In genomic region chr11:32225222-32226104, GRCm38 (mm10) we compare ENCODE assay signal across 7 mouse cellular contexts. TPM values are rescaled to one million over a fixed set of nuclear protein-coding genes. Genes with fewer than 3 reads are reported as not detected.
DNase-seq lines count a peak whose midpoint lies in the region; ATAC-seq and TF ChIP-seq lines count a peak whose summit lies in the region.

No protein-coding gene starts in this region.

- H3K36me3 ChIP-seq in liver, embryonic 15.5 days (replicated peaks): peaks cover 19% of the 10 kb centered on the region

- peaks cover 56% of the 10 kb centered on the region for H3K27me3 ChIP-seq in liver, embryonic 15.5 days

- DNase-seq in thymus, postnatal 14 days: peak; percentile 38
- DNase-seq in thymus, postnatal 36 days: no peak
- peak; percentile 35 for DNase-seq in skeletal muscle tissue, adult 2 months (ENCODE audit: low read depth, low spot score)

- ATAC-seq in hematopoietic stem cell, adult 5-6 weeks (replicated peaks in 1 of 2; ENCODE audit: insufficient read depth in 1 of 2, low FRiP score in 2 of 2, low TSS enrichment in 1 of 2, low read depth in 1 of 2, poor library complexity in 2 of 2, severe bottlenecking in 2 of 2): peak; percentile 30 to 44
- ATAC-seq in liver, embryonic 15.5 days (ENCODE audit: insufficient read depth): no peak
- ATAC-seq in megakaryocyte progenitor cell, adult 5-6 weeks (replicated peaks; ENCODE audit: poor library complexity): no peak

- no peaks in the 10 kb centered on the region for H3K9me3 ChIP-seq in liver, embryonic 15.5 days (replicated peaks)

- 41% methylated on average over 7 of the region's 7 CpGs for WGBS in liver, embryonic 15.5 days (ENCODE audit: insufficient replicate concordance)

- peak overlapping the region; percentile 93; the same call in 1 of the 2 replicates for H3K4me2 ChIP-seq in liver, embryonic 15.5 days

- TF ChIP-seq POLR2A in embryonic fibroblast, embryonic 13.5 days (IDR thresholded peaks at IDR 0.05; ENCODE audit: low read depth, low read length): no peak; the same call in 1 of the 2 replicates

- no peak for TF ChIP-seq CTCF in embryonic fibroblast, embryonic 13.5 days (IDR thresholded peaks at IDR 0.05; ENCODE audit: borderline replicate concordance, insufficient read depth, low read length)

- H3K4me1 ChIP-seq in embryonic fibroblast, embryonic 13.5 days (ENCODE audit: control insufficient read depth, insufficient read depth, low read length): peaks cover 17% of the 10 kb centered on the region
- H3K4me1 ChIP-seq in liver, embryonic 15.5 days (replicated peaks): peaks cover 69% of the 10 kb centered on the region

- H3K4me3 ChIP-seq in embryonic fibroblast, embryonic 13.5 days (ENCODE audit: insufficient read depth, low read length): no peak overlapping the region
- H3K4me3 ChIP-seq in liver, embryonic 15.5 days (replicated peaks): peak overlapping the region; percentile 85; the same call in 1 of the 2 replicates

- no peak overlapping the region for H3K9ac ChIP-seq in liver, embryonic 15.5 days

- peak overlapping the region; percentile 91 for H3K27ac ChIP-seq in embryonic fibroblast, embryonic 13.5 days (ENCODE audit: insufficient read depth, low read length)
- peak overlapping the region; percentile 60 for H3K27ac ChIP-seq in liver, embryonic 15.5 days (replicated peaks)

RNA-seq across cellular contexts. Expression of gene Mpg, which starts 0.8 kb away (rescaled TPM):
- polyA plus RNA-seq in embryonic fibroblast, embryonic 13.5 days (2011; ENCODE audit: insufficient read length, low read depth, missing spikeins): 20.7 and 21.2 TPM in 2 replicates
- total RNA-seq in hematopoietic stem cell, adult 5-6 weeks (2017): 10.4 and 14.6 TPM in 2 replicates
- 18.3 and 19.6 TPM in 2 replicates for polyA plus RNA-seq in liver, embryonic 15.5 days (2015; fragmentation: Nextera tagmentation; extraction: Ambion mirVana)
- total RNA-seq in megakaryocyte progenitor cell, adult 5-6 weeks (2015): 5.4 and 7.1 TPM in 2 replicates
- total RNA-seq in megakaryocyte progenitor cell, adult 5-6 weeks (2017): 5.3 and 7.8 TPM in 2 replicates

RNA-seq across cellular contexts. Expression of gene Rhbdf1, which starts 3.4 kb away (rescaled TPM):
- 45.9 and 49.1 TPM in 2 replicates for polyA plus RNA-seq in embryonic fibroblast, embryonic 13.5 days (2011; ENCODE audit: insufficient read length, low read depth, missing spikeins)
- 7.0 and 7.5 TPM in 2 replicates for total RNA-seq in hematopoietic stem cell, adult 5-6 weeks (2017)
- 5.1 and 8.0 TPM in 2 replicates for polyA plus RNA-seq in liver, embryonic 15.5 days (2015; fragmentation: Nextera tagmentation; extraction: Ambion mirVana)
- total RNA-seq in megakaryocyte progenitor cell, adult 5-6 weeks (2015): 0.22 TPM in 1 of 2 replicates, not detected in the other
- 0.25 and 2.9 TPM in 2 replicates for total RNA-seq in megakaryocyte progenitor cell, adult 5-6 weeks (2017)

RNA-seq across cellular contexts. Expression of gene Snrnp25, which starts 20.2 kb away (rescaled TPM):
- polyA plus RNA-seq in embryonic fibroblast, embryonic 13.5 days (2011; ENCODE audit: insufficient read length, low read depth, missing spikeins): 20.4 and 21.6 TPM in 2 replicates
- total RNA-seq in hematopoietic stem cell, adult 5-6 weeks (2017): 50.8 and 51.0 TPM in 2 replicates
- 68.7 and 70.1 TPM in 2 replicates for polyA plus RNA-seq in liver, embryonic 15.5 days (2015; fragmentation: Nextera tagmentation; extraction: Ambion mirVana)
- 56.5 and 60.4 TPM in 2 replicates for total RNA-seq in megakaryocyte progenitor cell, adult 5-6 weeks (2015)
- 70.3 and 82.6 TPM in 2 replicates for total RNA-seq in megakaryocyte progenitor cell, adult 5-6 weeks (2017)

RNA-seq across cellular contexts. Expression of gene Il9r, which starts 25.4 kb away (rescaled TPM):
- polyA plus RNA-seq in embryonic fibroblast, embryonic 13.5 days (2011; ENCODE audit: insufficient read length, low read depth, missing spikeins): not detected in 2 replicates
- 0.69 and 1.3 TPM in 2 replicates for total RNA-seq in hematopoietic stem cell, adult 5-6 weeks (2017)
- 0.02 and 0.13 TPM in 2 replicates for polyA plus RNA-seq in liver, embryonic 15.5 days (2015; fragmentation: Nextera tagmentation; extraction: Ambion mirVana)
- total RNA-seq in megakaryocyte progenitor cell, adult 5-6 weeks (2015): 0.07 TPM in 1 of 2 replicates, not detected in the other
- total RNA-seq in megakaryocyte progenitor cell, adult 5-6 weeks (2017): 0.30 TPM in 1 of 2 replicates, not detected in the other

RNA-seq across cellular contexts. Expression of gene Nprl3, which starts 42.0 kb away (rescaled TPM):
- polyA plus RNA-seq in embryonic fibroblast, embryonic 13.5 days (2011; ENCODE audit: insufficient read length, low read depth, missing spikeins): 43.1 and 49.4 TPM in 2 replicates
- total RNA-seq in hematopoietic stem cell, adult 5-6 weeks (2017): 20.3 and 24.1 TPM in 2 replicates
- 28.1 and 31.9 TPM in 2 replicates for polyA plus RNA-seq in liver, embryonic 15.5 days (2015; fragmentation: Nextera tagmentation; extraction: Ambion mirVana)
- total RNA-seq in megakaryocyte progenitor cell, adult 5-6 weeks (2015): 15.1 and 16.2 TPM in 2 replicates
- 14.4 and 17.2 TPM in 2 replicates for total RNA-seq in megakaryocyte progenitor cell, adult 5-6 weeks (2017)

Comparison
In these comparisons a context has a peak if more than half of its experiments do, and no peak if none do; other contexts are left out.
1. DNase-seq: peak in thymus, postnatal 14 days (single experiment) and skeletal muscle tissue, adult 2 months (single experiment); none in thymus, postnatal 36 days (0 of 2).
2. ATAC-seq: peak in hematopoietic stem cell, adult 5-6 weeks (2 of 2); none in liver, embryonic 15.5 days (single experiment) and megakaryocyte progenitor cell, adult 5-6 weeks (single experiment).